Mouse (Mus musculus): ENCODE measurements around the gene Enpp3.

- TF ChIP-seq MAFK (IDR thresholded peaks at IDR 0.05; ENCODE audit: insufficient read depth, low read depth, low read length) (no peak), CHD2 (IDR thresholded peaks at IDR 0.05; ENCODE audit: low read depth, low read length) (no peak), HCFC1 (IDR thresholded peaks at IDR 0.05; ENCODE audit: borderline replicate concordance, insufficient read depth, low read length) (no peak)
Measured at GRCm38 (mm10) chr10:24822842-24823241, 19.8 kb downstream of the Enpp3 start.

Measured in ES-E14 (cell line).